Mouse (Mus musculus): ENCODE measurements around the gene Kif12. TPM values are rescaled to one million over a fixed set of nuclear protein-coding genes. Genes with fewer than 3 reads are reported as not detected.

Kif12 gene
- polyA plus RNA-seq (2014; fragmentation: Illumina TruSeq; extraction: RNeasy Lipid Tissue Mini Kit (QIAGEN cat#74804); ENCODE audit: low read depth, low replicate concordance) = not detected

DNA sequence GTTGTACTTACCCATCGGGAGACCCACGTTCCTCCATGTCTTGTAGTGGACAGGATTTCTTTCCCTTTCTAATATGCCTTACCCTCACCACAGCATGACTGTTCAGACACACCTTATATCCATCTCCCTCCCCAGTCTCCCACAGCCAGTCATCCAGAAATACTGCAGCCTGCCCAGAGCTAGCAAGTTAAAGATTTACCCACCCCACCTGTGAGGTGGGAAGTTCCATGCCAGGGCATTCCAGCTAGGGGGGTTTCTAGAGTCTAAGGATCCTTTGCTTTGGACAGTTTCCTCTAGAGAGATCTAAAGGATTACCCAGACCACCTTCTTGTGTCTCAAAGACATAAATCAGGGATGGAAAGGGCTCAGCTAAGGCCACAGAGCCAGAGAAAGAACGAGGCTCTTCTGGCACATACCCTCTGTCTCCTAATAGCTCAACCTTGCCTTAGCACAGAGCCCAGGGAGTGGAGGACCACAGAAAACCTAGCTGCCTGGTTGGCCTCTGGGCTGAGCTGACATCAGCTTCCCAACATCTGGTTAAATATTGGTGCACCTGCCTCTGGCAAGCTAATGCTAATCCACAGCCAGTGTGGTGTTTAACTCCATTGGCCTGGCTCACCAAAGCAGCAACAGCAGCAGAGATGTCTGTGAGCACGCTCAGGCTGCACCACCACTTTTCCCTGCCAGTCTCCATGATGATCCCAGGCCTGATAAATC lies at the start of gene Kif12:
Gene Kif12, minus strand, starts transcription at position 163 of the 717 bp plus-strand sequence.

DNA sequence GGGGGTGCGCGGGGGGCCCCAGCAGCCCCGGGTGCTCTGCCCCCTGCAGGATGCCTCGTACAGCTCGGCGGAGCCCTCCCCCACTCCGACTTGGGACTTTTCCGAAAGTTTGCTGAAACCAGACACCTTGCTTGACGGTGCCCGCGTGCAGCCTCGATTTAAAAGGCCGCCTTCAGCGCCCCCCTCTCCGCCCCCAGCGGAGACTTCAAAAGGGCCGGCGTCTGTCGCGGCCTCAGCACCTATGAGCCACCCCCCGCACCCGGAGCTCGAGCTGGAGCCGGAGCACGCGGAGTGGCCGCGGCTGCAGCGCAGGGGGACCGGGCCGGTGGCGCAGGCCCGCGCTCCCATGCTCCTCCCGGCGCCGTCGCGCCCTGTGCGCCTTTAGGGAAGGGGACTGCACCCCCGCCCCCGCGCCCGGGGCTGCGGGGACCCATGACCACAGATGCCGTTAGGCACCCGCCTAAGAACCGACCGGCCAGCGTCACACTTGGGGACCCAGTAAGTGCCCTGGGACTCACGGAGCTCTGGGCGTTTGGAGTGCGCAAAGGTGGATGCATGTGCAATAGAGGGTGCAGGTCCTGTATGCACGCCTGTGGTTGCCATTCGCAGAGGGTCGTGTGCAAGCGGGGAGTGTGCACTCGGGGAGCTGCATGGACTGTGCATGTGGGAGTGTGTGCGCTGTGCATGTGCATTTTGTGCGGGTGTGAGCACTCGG lies 42.1 kb upstream of the Kif12 start, which contains the start of gene Col27a1:
Gene Col27a1, plus strand, starts transcription at position 98 of the 715 bp plus-strand sequence.

DNA sequence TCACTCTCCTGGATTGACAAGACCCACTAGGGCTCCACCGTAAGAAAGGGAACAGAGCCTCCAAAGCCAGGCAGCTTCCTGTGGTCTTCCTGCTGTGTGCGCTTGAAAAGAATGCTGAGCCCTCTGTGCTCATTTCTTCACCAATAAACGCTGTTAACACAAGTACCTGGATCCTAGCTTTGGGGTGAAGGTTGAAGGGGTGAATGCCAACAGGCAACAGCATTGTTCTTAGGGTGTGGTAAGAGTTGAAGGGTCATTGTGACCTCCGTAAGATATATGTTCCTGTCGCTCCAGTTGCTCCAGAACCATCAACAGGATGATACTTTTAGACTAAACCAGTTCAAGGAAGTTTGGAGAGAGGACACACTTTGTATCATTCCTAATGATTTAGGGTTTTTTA lies 17.2 kb downstream of the Kif12 start, which contains the start of gene Ambp:
Gene Ambp, minus strand, starts transcription at position 101 of the 400 bp plus-strand sequence.

Other genes starting within 250 kb of the Kif12 start
- 0.19 TPM for gene Zfp618, start 206.6 kb downstream of the Kif12 start, polyA plus RNA-seq (2014; fragmentation: Illumina TruSeq; extraction: RNeasy Lipid Tissue Mini Kit (QIAGEN cat#74804); ENCODE audit: low read depth, low replicate concordance)
- 569 TPM for gene Ambp, start 17.3 kb downstream of the Kif12 start, polyA plus RNA-seq (2014; fragmentation: Illumina TruSeq; extraction: RNeasy Lipid Tissue Mini Kit (QIAGEN cat#74804); ENCODE audit: low read depth, low replicate concordance)
- 1.7 TPM for gene Col27a1, start 41.9 kb upstream of the Kif12 start, polyA plus RNA-seq (2014; fragmentation: Illumina TruSeq; extraction: RNeasy Lipid Tissue Mini Kit (QIAGEN cat#74804); ENCODE audit: low read depth, low replicate concordance)
- 1,994 TPM for gene Orm1, start 172.4 kb upstream of the Kif12 start, polyA plus RNA-seq (2014; fragmentation: Illumina TruSeq; extraction: RNeasy Lipid Tissue Mini Kit (QIAGEN cat#74804); ENCODE audit: low read depth, low replicate concordance)
- gene Orm3, start 184.0 kb upstream of the Kif12 start, polyA plus RNA-seq (2014; fragmentation: Illumina TruSeq; extraction: RNeasy Lipid Tissue Mini Kit (QIAGEN cat#74804); ENCODE audit: low read depth, low replicate concordance) = 44.5 TPM
- gene Orm2, start 190.3 kb upstream of the Kif12 start, polyA plus RNA-seq (2014; fragmentation: Illumina TruSeq; extraction: RNeasy Lipid Tissue Mini Kit (QIAGEN cat#74804); ENCODE audit: low read depth, low replicate concordance) = 74.8 TPM
- gene Akna, start 231.2 kb upstream of the Kif12 start, polyA plus RNA-seq (2014; fragmentation: Illumina TruSeq; extraction: RNeasy Lipid Tissue Mini Kit (QIAGEN cat#74804); ENCODE audit: low read depth, low replicate concordance) = 0.05 TPM

All from liver, adult 10 weeks (tissue).